Mouse (Mus musculus): ENCODE data around the gene Myb.

Gene Myb

DNA sequence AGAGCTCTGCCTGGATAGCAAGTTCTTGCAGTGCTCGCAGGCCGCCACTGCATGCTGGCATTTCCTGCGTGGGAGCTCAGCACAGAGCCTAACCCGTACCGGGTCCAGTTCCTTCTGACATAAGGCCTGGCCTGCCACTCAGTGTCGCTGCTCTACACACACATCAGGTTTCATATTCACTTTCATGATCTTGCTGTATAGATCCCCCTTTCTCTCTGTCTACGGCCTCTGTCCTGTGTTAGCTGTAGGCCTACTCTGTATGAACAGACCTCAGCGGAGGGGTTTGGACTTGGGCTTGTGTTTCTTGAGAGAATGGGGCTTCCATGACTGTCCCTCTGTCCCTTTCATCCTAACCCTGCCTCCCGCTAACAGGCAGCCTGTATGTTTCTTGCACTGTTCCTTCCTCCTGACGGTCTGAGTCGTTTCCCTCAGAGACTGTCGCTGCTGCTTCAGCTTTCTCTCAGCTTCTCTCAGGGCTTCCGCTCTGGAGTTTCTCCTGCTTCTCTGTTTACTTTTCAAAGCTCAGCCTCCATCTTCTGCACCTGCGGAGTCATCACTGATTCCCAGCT, 83.5 kb downstream of the Myb start:
- no peak for DNase-seq (ENCODE audit: low spot score)

DNA sequence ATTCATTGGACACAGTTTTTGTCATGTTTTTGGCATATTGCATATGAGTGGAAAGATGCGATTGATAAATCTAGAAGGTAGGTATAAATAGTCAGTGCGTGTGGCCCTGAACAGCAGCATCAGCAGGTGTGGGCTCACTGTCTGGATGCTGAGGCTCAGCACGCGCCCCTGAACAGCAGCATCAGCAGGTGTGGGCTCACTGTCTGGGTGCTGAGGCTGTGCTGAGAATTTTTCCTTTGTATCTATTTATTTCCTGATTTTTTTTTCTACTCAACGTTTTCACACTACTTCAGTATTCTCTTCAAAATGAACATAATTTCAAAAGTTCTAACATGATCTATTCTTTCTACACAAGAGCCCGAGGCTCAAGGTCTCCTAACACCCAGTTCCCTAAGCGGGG, 84.1 kb downstream of the Myb start:
- no peak for DNase-seq (ENCODE audit: low spot score)

DNA sequence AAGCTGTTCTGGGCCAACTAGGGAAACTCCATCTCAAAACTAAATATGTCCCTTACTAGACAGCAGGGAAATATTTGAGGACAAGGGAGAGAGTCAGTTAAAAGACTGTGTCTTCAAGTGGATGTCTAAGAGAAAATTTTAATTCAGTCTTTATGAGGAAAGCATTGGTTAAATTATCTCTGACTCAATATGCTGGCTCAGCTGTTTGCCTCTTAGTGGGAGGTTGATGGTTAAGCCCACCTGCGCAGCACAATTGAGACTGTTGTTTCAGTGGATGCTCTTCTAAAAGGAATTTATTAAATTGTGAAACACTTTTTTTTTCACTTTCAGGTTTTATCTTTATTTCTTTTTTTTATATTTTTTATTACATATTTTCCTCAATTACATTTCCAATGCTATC, 84.6 kb downstream of the Myb start:
- DNase-seq (ENCODE audit: low spot score): no peak

Measured in testis, postnatal 10 days (tissue).